ENCODE assay signal across 23 mouse cellular contexts in genomic region chr15:99036249-99036905, GRCm38 (mm10). TPM values are rescaled to one million over a fixed set of nuclear protein-coding genes. Genes with fewer than 3 reads are reported as not detected.
DNase-seq lines count a peak whose midpoint lies in the region; ATAC-seq and TF ChIP-seq lines count a peak whose summit lies in the region.
"Had no signal": no experiment of that assay in that cellular context is flagged by ENCODE, and none has a peak within 500 bp of the region (broad histone marks: within the 10 kb centered on the region; RNA-seq: fewer than 3 reads in every experiment).

No protein-coding gene starts in this region.

- H3K27ac ChIP-seq in heart, adult 2 months: peak overlapping the region; percentile 18; the same call in 1 of the 2 replicates
- H3K27ac ChIP-seq in heart, embryonic 10.5 days: no peak overlapping the region
- peak overlapping the region; percentile 24; the same call in 1 of the 2 replicates for H3K27ac ChIP-seq in heart, embryonic 13.5 days (replicated peaks)
- no peak overlapping the region for H3K27ac ChIP-seq in forebrain, embryonic 12.5 days
- H3K27ac ChIP-seq: embryonic facial prominence, embryonic 12.5 days; forebrain, embryonic 15.5 days; hindbrain, embryonic 10.5 days; liver, embryonic 12.5 days; neural tube, embryonic 12.5 days; stomach, postnatal 0 days had no signal

- no peak for ATAC-seq in heart, embryonic 13.5 days (ENCODE audit: extremely low read depth, insufficient number of reproducible peaks, low FRiP score, low TSS enrichment)
- ATAC-seq in forebrain, embryonic 12.5 days (ENCODE audit: low FRiP score): no peak
- ATAC-seq: forebrain, embryonic 15.5 days; liver, embryonic 12.5 days had no signal

- TF ChIP-seq CTCF in heart, adult 2 months (IDR thresholded peaks at IDR 0.05): no peak
- no peak for TF ChIP-seq CTCF in lung, adult 2 months (IDR thresholded peaks at IDR 0.05; ENCODE audit: insufficient read depth, low read length)

- 73% methylated on average over 8 of the region's 8 CpGs for WGBS in heart, adult 2 months
- WGBS in heart, embryonic 10.5 days: 83% methylated on average over 8 of the region's 8 CpGs
- WGBS in heart, embryonic 13.5 days: 55% methylated on average over 8 of the region's 8 CpGs
- WGBS in lung, adult 2 months: 76% methylated on average over 8 of the region's 8 CpGs
- 81% methylated on average over 8 of the region's 8 CpGs for WGBS in forebrain, embryonic 12.5 days

- no peak for TF ChIP-seq POLR2A in heart, adult 2 months (IDR thresholded peaks at IDR 0.05; ENCODE audit: insufficient read depth, low read depth, low read length)
- no peak for TF ChIP-seq POLR2A in lung, adult 2 months (IDR thresholded peaks at IDR 0.05; ENCODE audit: borderline replicate concordance, extremely low read depth, low read depth, low read length)

- intact Hi-C loops in heart, adult 2 months (cut with DNase I): no loop called here
- intact Hi-C loops in left cerebral cortex, postnatal 36 days (cut with DNase I): no loop called here
- intact Hi-C loops in gastrocnemius, postnatal 14 days (cut with DNase I; ENCODE audit: low total_unique reads): no loop called here

- no peaks in the 10 kb centered on the region; the same call in 1 of the 2 replicates for H3K79me2 ChIP-seq in heart, adult 2 months (replicated peaks; ENCODE audit: control insufficient read depth, insufficient read depth, low read length)

- peaks cover 9% of the 10 kb centered on the region for H3K36me3 ChIP-seq in heart, adult 2 months (ENCODE audit: control insufficient read depth, insufficient read depth, low read length)
- peaks cover 40% of the 10 kb centered on the region for H3K36me3 ChIP-seq in heart, embryonic 10.5 days
- peaks cover 41% of the 10 kb centered on the region for H3K36me3 ChIP-seq in heart, embryonic 13.5 days
- H3K36me3 ChIP-seq in forebrain, embryonic 12.5 days (replicated peaks): peaks cover 32% of the 10 kb centered on the region
- H3K36me3 ChIP-seq: forebrain, embryonic 15.5 days had no signal

- no peak for TF ChIP-seq EP300 in heart, adult 2 months (IDR thresholded peaks at IDR 0.05; ENCODE audit: insufficient read depth, low read depth, low read length)

- H3K27me3 ChIP-seq in heart, adult 2 months (ENCODE audit: control insufficient read depth, insufficient read depth, low read length): no peaks in the 10 kb centered on the region
- H3K27me3 ChIP-seq in heart, embryonic 10.5 days (ENCODE audit: insufficient read depth, poor library complexity, severe bottlenecking): peaks cover 2% of the 10 kb centered on the region; the same call in 1 of the 2 replicates
- H3K27me3 ChIP-seq in heart, embryonic 13.5 days (replicated peaks): 0 out of 2 replicates have a peak, but pooled peaks cover 4% of the 10 kb centered on the region
- H3K27me3 ChIP-seq in forebrain, embryonic 12.5 days: no peaks in the 10 kb centered on the region
- H3K27me3 ChIP-seq: embryonic facial prominence, embryonic 12.5 days; forebrain, embryonic 15.5 days; neural tube, embryonic 12.5 days had no signal

- peak in 1 of 2 experiments; percentile 59 for DNase-seq in heart, adult 2 months
- DNase-seq in heart, embryonic 10.5 days (ENCODE audit: low spot score): no peak
- DNase-seq in heart, adult 9 months (ENCODE audit: low spot score in 2 of 2): peak; percentile 42 to 47
- peak; percentile 39 for DNase-seq in lung, adult 2 months
- no peak for DNase-seq in left cerebral cortex, postnatal 36 days (ENCODE audit: low spot score in 2 of 2)
- DNase-seq in gastrocnemius, postnatal 14 days: no peak
- DNase-seq: cerebellum, adult 9-11 months; gastrocnemius, postnatal 36 days; kidney, adult 8-10 months; kidney, postnatal 14 days; left cerebral cortex, postnatal 4 days had no signal

- H3K4me2 ChIP-seq in heart, embryonic 13.5 days: no peak overlapping the region
- H3K4me2 ChIP-seq in forebrain, embryonic 12.5 days: no peak overlapping the region
- H3K4me2 ChIP-seq: embryonic facial prominence, embryonic 12.5 days; forebrain, embryonic 15.5 days; liver, embryonic 12.5 days; neural tube, embryonic 12.5 days had no signal

- H3K4me1 ChIP-seq in heart, adult 2 months (ENCODE audit: control insufficient read depth, insufficient read depth, low read length): peaks cover 6% of the 10 kb centered on the region
- peaks cover 40% of the 10 kb centered on the region for H3K4me1 ChIP-seq in heart, embryonic 10.5 days
- peaks cover 51% of the 10 kb centered on the region for H3K4me1 ChIP-seq in heart, embryonic 13.5 days
- peaks cover 6% of the 10 kb centered on the region; the same call in 1 of the 2 replicates for H3K4me1 ChIP-seq in lung, adult 2 months (ENCODE audit: control insufficient read depth, insufficient read depth, low read length)
- peaks cover 27% of the 10 kb centered on the region for H3K4me1 ChIP-seq in forebrain, embryonic 12.5 days

- no peaks in the 10 kb centered on the region for H3K9me3 ChIP-seq in heart, embryonic 10.5 days
- H3K9me3 ChIP-seq in heart, embryonic 13.5 days: no peaks in the 10 kb centered on the region
- no peaks in the 10 kb centered on the region for H3K9me3 ChIP-seq in forebrain, embryonic 12.5 days
- H3K9me3 ChIP-seq: embryonic facial prominence, embryonic 12.5 days; forebrain, embryonic 15.5 days; hindbrain, embryonic 10.5 days; liver, embryonic 12.5 days; neural tube, embryonic 12.5 days had no signal

- H3K4me3 ChIP-seq in heart, adult 2 months: no peak overlapping the region
- H3K4me3 ChIP-seq in heart, embryonic 10.5 days: no peak overlapping the region
- no peak overlapping the region for H3K4me3 ChIP-seq in heart, embryonic 13.5 days
- H3K4me3 ChIP-seq in lung, adult 2 months (replicated peaks; ENCODE audit: extremely low read depth, low read depth, low read length): no peak overlapping the region
- no peak overlapping the region for H3K4me3 ChIP-seq in forebrain, embryonic 12.5 days (replicated peaks)
- H3K4me3 ChIP-seq: embryonic facial prominence, embryonic 12.5 days; erythroblast, embryonic 14.5 days; forebrain, embryonic 15.5 days; hindbrain, embryonic 10.5 days; liver, embryonic 12.5 days; neural tube, embryonic 12.5 days had no signal

- no peak overlapping the region for H3K9ac ChIP-seq in heart, adult 2 months (ENCODE audit: low read depth, low read length)
- H3K9ac ChIP-seq in heart, embryonic 13.5 days: no peak overlapping the region
- no peak overlapping the region for H3K9ac ChIP-seq in forebrain, embryonic 12.5 days
- H3K9ac ChIP-seq: embryonic facial prominence, embryonic 12.5 days; forebrain, embryonic 15.5 days; liver, embryonic 12.5 days; neural tube, embryonic 12.5 days had no signal

RNA-seq across cellular contexts. Expression of gene Tuba1c, which starts 6.7 kb away (rescaled TPM):
- 10 to 100 TPM; 30.1 to 39.0 TPM for total RNA-seq in heart, adult 2 months (2021)
- polyA plus RNA-seq in heart, adult 2 months (2012; rRNA removed): 58.6 and 74.4 TPM in 2 replicates
- polyA plus RNA-seq in heart, embryonic 10.5 days (2016; fragmentation: Nextera tagmentation; extraction: Ambion mirVana): 172 and 183 TPM in 2 replicates
- polyA plus RNA-seq in heart, embryonic 13.5 days (2015; fragmentation: Nextera tagmentation; extraction: Ambion mirVana): 150 and 158 TPM in 2 replicates
- polyA plus RNA-seq in lung, adult 2 months (2012; rRNA removed): 72.7 and 91.7 TPM in 2 replicates
- 107 and 111 TPM in 2 replicates for polyA plus RNA-seq in forebrain, embryonic 12.5 days (2016; fragmentation: Nextera tagmentation; extraction: Ambion mirVana)
- total RNA-seq in left cerebral cortex, postnatal 36 days (2021): 10 to 100 TPM; 60.3 to 78.5 TPM
- total RNA-seq in gastrocnemius, postnatal 14 days (2021): 10 to 100 TPM; 14.3 to 21.0 TPM

RNA-seq across cellular contexts. Expression of gene Prph, which starts 18.6 kb away (rescaled TPM):
- total RNA-seq in heart, adult 2 months (2021): under 1 TPM; 0.13 to 0.80 TPM
- 1.00 and 2.1 TPM in 2 replicates for polyA plus RNA-seq in heart, adult 2 months (2012; rRNA removed)
- 0.36 and 1.1 TPM in 2 replicates for polyA plus RNA-seq in heart, embryonic 10.5 days (2016; fragmentation: Nextera tagmentation; extraction: Ambion mirVana)
- polyA plus RNA-seq in heart, embryonic 13.5 days (2015; fragmentation: Nextera tagmentation; extraction: Ambion mirVana): 0.56 and 1.7 TPM in 2 replicates
- polyA plus RNA-seq in lung, adult 2 months (2012; rRNA removed): 0.71 and 1.0 TPM in 2 replicates
- polyA plus RNA-seq in forebrain, embryonic 12.5 days (2016; fragmentation: Nextera tagmentation; extraction: Ambion mirVana): 0.73 and 1.4 TPM in 2 replicates
- 1 to 10 TPM in 1 of 2 experiments, under 1 TPM in 1; 0.97 to 1.8 TPM for total RNA-seq in left cerebral cortex, postnatal 36 days (2021)
- total RNA-seq in gastrocnemius, postnatal 14 days (2021): 1 to 10 TPM; 1.2 to 1.4 TPM
- total RNA-seq: monocyte, adult 5-6 weeks had no signal
- polyA plus RNA-seq: erythroblast, embryonic 14.5 days had no signal

RNA-seq across cellular contexts. Expression of gene Troap, which starts 38.0 kb away (rescaled TPM):
- total RNA-seq in heart, adult 2 months (2021): under 1 TPM in 1 of 2 experiments, not detected in 1; 0.31 TPM
- polyA plus RNA-seq in heart, adult 2 months (2012; rRNA removed): 0.18 and 0.53 TPM in 2 replicates
- 35.7 TPM in 2 replicates for polyA plus RNA-seq in heart, embryonic 10.5 days (2016; fragmentation: Nextera tagmentation; extraction: Ambion mirVana)
- polyA plus RNA-seq in heart, embryonic 13.5 days (2015; fragmentation: Nextera tagmentation; extraction: Ambion mirVana): 27.1 and 27.8 TPM in 2 replicates
- polyA plus RNA-seq in lung, adult 2 months (2012; rRNA removed): 0.84 and 1.3 TPM in 2 replicates
- polyA plus RNA-seq in forebrain, embryonic 12.5 days (2016; fragmentation: Nextera tagmentation; extraction: Ambion mirVana): 41.6 and 48.3 TPM in 2 replicates
- total RNA-seq in left cerebral cortex, postnatal 36 days (2021): under 1 TPM in 1 of 2 experiments, not detected in 1; 0.32 TPM
- total RNA-seq in gastrocnemius, postnatal 14 days (2021): 1 to 10 TPM; 1.4 to 1.8 TPM
- total RNA-seq: left cerebral cortex, adult 18-20 months; monocyte, adult 5-6 weeks had no signal

RNA-seq across cellular contexts. Expression of gene C1ql4, which starts 51.2 kb away (rescaled TPM):
- total RNA-seq in heart, adult 2 months (2021): not detected
- not detected in 2 replicates for polyA plus RNA-seq in heart, adult 2 months (2012; rRNA removed)
- 0.12 and 0.20 TPM in 2 replicates for polyA plus RNA-seq in heart, embryonic 10.5 days (2016; fragmentation: Nextera tagmentation; extraction: Ambion mirVana)
- 0.16 and 0.25 TPM in 2 replicates for polyA plus RNA-seq in heart, embryonic 13.5 days (2015; fragmentation: Nextera tagmentation; extraction: Ambion mirVana)
- polyA plus RNA-seq in lung, adult 2 months (2012; rRNA removed): not detected in 2 replicates
- polyA plus RNA-seq in forebrain, embryonic 12.5 days (2016; fragmentation: Nextera tagmentation; extraction: Ambion mirVana): 0.44 and 1.3 TPM in 2 replicates
- not detected for total RNA-seq in left cerebral cortex, postnatal 36 days (2021)
- total RNA-seq in gastrocnemius, postnatal 14 days (2021): not detected
- total RNA-seq: gastrocnemius, postnatal 36 days; left cerebral cortex, adult 18-20 months; left cerebral cortex, postnatal 4 days; monocyte, adult 5-6 weeks had no signal
- polyA plus RNA-seq: erythroblast, embryonic 14.5 days; stomach, postnatal 0 days; urinary bladder, adult 2 months had no signal

RNA-seq across cellular contexts. Expression of gene Dnajc22, which starts 56.6 kb away (rescaled TPM):
- total RNA-seq in heart, adult 2 months (2021): under 1 TPM; 0.44 to 0.57 TPM
- polyA plus RNA-seq in heart, adult 2 months (2012; rRNA removed): 0.18 and 0.35 TPM in 2 replicates
- 2.7 and 7.5 TPM in 2 replicates for polyA plus RNA-seq in heart, embryonic 10.5 days (2016; fragmentation: Nextera tagmentation; extraction: Ambion mirVana)
- polyA plus RNA-seq in heart, embryonic 13.5 days (2015; fragmentation: Nextera tagmentation; extraction: Ambion mirVana): 1.0 and 1.8 TPM in 2 replicates
- 0.23 and 0.53 TPM in 2 replicates for polyA plus RNA-seq in lung, adult 2 months (2012; rRNA removed)
- 0.76 and 1.0 TPM in 2 replicates for polyA plus RNA-seq in forebrain, embryonic 12.5 days (2016; fragmentation: Nextera tagmentation; extraction: Ambion mirVana)
- total RNA-seq in left cerebral cortex, postnatal 36 days (2021): under 1 TPM; 0.25 to 0.27 TPM
- total RNA-seq in gastrocnemius, postnatal 14 days (2021): under 1 TPM in 1 of 2 experiments, not detected in 1; 0.12 TPM
- total RNA-seq: left cerebral cortex, adult 18-20 months; monocyte, adult 5-6 weeks had no signal

Comparison
In these comparisons a context has a peak if more than half of its experiments do, and no peak if none do; other contexts are left out.
1. DNase-seq: peak in heart, adult 9 months (2 of 2) and lung, adult 2 months (single experiment); none in heart, embryonic 10.5 days (single experiment), left cerebral cortex, postnatal 36 days (0 of 2) and gastrocnemius, postnatal 14 days (single experiment).
2. H3K27ac ChIP-seq: peak in heart, adult 2 months (single experiment) and heart, embryonic 13.5 days (single experiment); none in heart, embryonic 10.5 days (single experiment) and forebrain, embryonic 12.5 days (single experiment).
3. RNA of gene Troap, which starts 38.0 kb away (polyA plus RNA-seq): 41.6 to 48.3 TPM in forebrain, embryonic 12.5 days, 35.7 TPM in heart, embryonic 10.5 days and 27.1 to 27.8 TPM in heart, embryonic 13.5 days; 0.84 to 1.3 TPM in lung, adult 2 months and 0.18 to 0.53 TPM in heart, adult 2 months; every median in the first group is over 10 times any median in the second.